Comparison of ENCODE assay signal across 8 mouse cellular contexts in the genomic region with DNA sequence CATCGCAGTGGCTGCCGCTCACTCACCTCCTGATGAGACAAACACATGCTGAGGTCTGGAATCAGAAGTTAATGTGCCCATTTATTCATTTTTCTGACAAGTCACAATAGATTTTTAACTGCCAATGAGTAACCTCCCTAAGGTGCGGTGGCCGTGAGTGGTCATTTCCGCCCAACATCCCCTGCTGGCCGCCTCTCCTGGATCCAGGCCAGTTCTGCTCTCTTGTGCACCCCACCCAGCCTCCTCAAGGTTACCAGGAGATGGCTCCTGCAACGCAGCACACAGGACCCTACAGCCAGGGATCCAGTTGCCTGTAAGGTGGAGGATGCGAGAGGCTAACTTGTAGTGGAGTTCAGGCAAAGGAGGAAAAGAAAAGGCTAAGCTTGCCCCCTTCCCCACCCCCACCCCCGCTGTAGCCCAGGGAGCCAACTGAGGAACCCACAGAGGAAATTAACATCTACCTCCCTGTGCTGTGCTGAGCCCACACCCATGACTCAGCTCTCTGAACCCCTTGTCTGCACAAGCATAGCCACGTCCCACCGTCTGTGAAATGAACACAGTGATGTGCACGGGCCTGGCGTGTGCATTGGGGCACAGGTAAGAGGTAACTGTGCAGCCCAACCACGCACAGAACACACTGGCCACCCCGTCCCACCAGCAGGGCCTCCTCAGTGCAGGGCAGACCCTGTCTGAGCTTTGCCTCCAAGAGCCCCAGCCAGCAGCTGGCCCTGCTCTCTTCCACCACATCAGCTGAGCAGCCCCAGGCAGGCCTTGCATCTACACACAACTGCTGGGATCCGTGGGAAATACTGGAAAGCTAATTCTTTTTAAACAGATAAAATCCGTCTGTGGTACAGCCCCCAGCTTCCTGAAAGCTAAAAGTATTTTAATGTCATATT.
DNase-seq lines count a peak whose midpoint lies in the region; ATAC-seq and TF ChIP-seq lines count a peak whose summit lies in the region.

No protein-coding gene starts in this region.

- no peak overlapping the region for H3K4me3 ChIP-seq in hindbrain, embryonic 13.5 days
- H3K4me3 ChIP-seq in hindbrain, embryonic 14.5 days (replicated peaks; ENCODE audit: low read length) = no peak overlapping the region
- no peak overlapping the region for H3K4me3 ChIP-seq in ES-E14 (ENCODE audit: insufficient read depth in 1 of 2, low read depth in 1 of 2, low read length in 2 of 2, poor library complexity in 1 of 2, severe bottlenecking in 1 of 2)
- no peak overlapping the region for H3K4me3 ChIP-seq in limb, embryonic 14.5 days (replicated peaks; ENCODE audit: low read length)

- H3K4me2 ChIP-seq in hindbrain, embryonic 13.5 days = no peak overlapping the region
- no peak overlapping the region for H3K4me2 ChIP-seq in hindbrain, embryonic 14.5 days (replicated peaks)
- H3K4me2 ChIP-seq in limb, embryonic 14.5 days (replicated peaks; ENCODE audit: low read depth, low read length, severe bottlenecking) = no peak overlapping the region

- peaks cover 19% of the 10 kb centered on the region for H3K36me3 ChIP-seq in hindbrain, embryonic 13.5 days
- H3K36me3 ChIP-seq in hindbrain, embryonic 14.5 days (replicated peaks; ENCODE audit: control insufficient read depth, insufficient read depth) = no peaks in the 10 kb centered on the region; the same call in 1 of the 2 replicates
- H3K36me3 ChIP-seq in ES-E14 (ENCODE audit: control insufficient read depth, insufficient read depth, low read length, poor library complexity, severe bottlenecking) = peaks cover 6% of the 10 kb centered on the region; the same call in 1 of the 2 replicates
- peaks cover 23% of the 10 kb centered on the region for H3K36me3 ChIP-seq in limb, embryonic 14.5 days (ENCODE audit: control insufficient read depth, insufficient read depth, low read length)

- WGBS in hindbrain, embryonic 13.5 days = 71% methylated on average over 17 of the region's 17 CpGs
- 67% methylated on average over 17 of the region's 17 CpGs for WGBS in hindbrain, embryonic 14.5 days
- WGBS in limb, embryonic 14.5 days = 67% methylated on average over 17 of the region's 17 CpGs

- in situ Hi-C loops in ES-E14 (cut with MboI; ENCODE audit: low sequenced_read_pairs in 2 of 2, unreplicated experiment in 2 of 2) = no loop called here

- no peaks in the 10 kb centered on the region for H3K27me3 ChIP-seq in hindbrain, embryonic 13.5 days
- no peaks in the 10 kb centered on the region for H3K27me3 ChIP-seq in hindbrain, embryonic 14.5 days (ENCODE audit: control insufficient read depth, insufficient read depth, low read length)
- H3K27me3 ChIP-seq in limb, embryonic 14.5 days (ENCODE audit: control insufficient read depth, insufficient read depth, low read length) = no peaks in the 10 kb centered on the region

- ATAC-seq in hindbrain, embryonic 13.5 days (ENCODE audit: low FRiP score) = 0 out of 2 replicates have a peak, but pooled peaks have one; percentile 26
- ATAC-seq in hindbrain, embryonic 14.5 days (ENCODE audit: low FRiP score) = no peak
- no peak for ATAC-seq in limb, embryonic 14.5 days (ENCODE audit: low FRiP score, low read depth)

- DNase-seq in hindbrain, embryonic 14.5 days (ENCODE audit: low spot score) = no peak
- DNase-seq in ES-E14 (ENCODE audit: low read depth, low spot score) = no peak
- DNase-seq in heart, adult 18-20 months = peak; percentile 38 to 55
- DNase-seq in limb, embryonic 14.5 days (ENCODE audit: low spot score) = no peak
- DNase-seq in right cerebral cortex, adult 18-20 months = no peak
- DNase-seq in adrenal gland, postnatal 25 days = no peak
- DNase-seq in layer of hippocampus, postnatal 14 days (ENCODE audit: low spot score in 2 of 2) = no peak

- no peaks in the 10 kb centered on the region for H3K9me3 ChIP-seq in hindbrain, embryonic 13.5 days
- H3K9me3 ChIP-seq in hindbrain, embryonic 14.5 days (ENCODE audit: control insufficient read depth, low read length) = no peaks in the 10 kb centered on the region
- no peaks in the 10 kb centered on the region for H3K9me3 ChIP-seq in ES-E14 (ENCODE audit: control insufficient read depth, insufficient read depth, low read depth, low read length)
- H3K9me3 ChIP-seq in limb, embryonic 14.5 days (ENCODE audit: control insufficient read depth, low read length) = no peaks in the 10 kb centered on the region

- H3K27ac ChIP-seq in hindbrain, embryonic 13.5 days = no peak overlapping the region
- no peak overlapping the region for H3K27ac ChIP-seq in hindbrain, embryonic 14.5 days
- H3K27ac ChIP-seq in ES-E14 (ENCODE audit: insufficient read depth, low read depth, low read length, poor library complexity, severe bottlenecking) = no peak overlapping the region
- 0 out of 2 replicates have a peak overlapping the region, but pooled peaks have one; percentile 1 for H3K27ac ChIP-seq in limb, embryonic 14.5 days (replicated peaks; ENCODE audit: low read depth, low read length)

- H3K4me1 ChIP-seq in hindbrain, embryonic 13.5 days (replicated peaks) = peaks cover 21% of the 10 kb centered on the region
- H3K4me1 ChIP-seq in hindbrain, embryonic 14.5 days (replicated peaks; ENCODE audit: control insufficient read depth, insufficient read depth, low read length) = no peaks in the 10 kb centered on the region
- peaks cover 0 to 10% of the 10 kb centered on the region in 2 experiments; a peak in 1 of 4 replicates for H3K4me1 ChIP-seq in ES-E14 (ENCODE audit: control insufficient read depth in 2 of 2, insufficient read depth in 2 of 2, low read length in 2 of 2, poor library complexity in 1 of 2)
- peaks cover 18% of the 10 kb centered on the region; the same call in 1 of the 2 replicates for H3K4me1 ChIP-seq in limb, embryonic 14.5 days (ENCODE audit: control insufficient read depth, insufficient read depth, low read length)

- TF ChIP-seq POLR2A in limb, embryonic 14.5 days (IDR thresholded peaks at IDR 0.05; ENCODE audit: borderline replicate concordance, extremely low read depth, insufficient read depth, insufficient read length) = no peak

- H3K9ac ChIP-seq in hindbrain, embryonic 13.5 days = no peak overlapping the region
- H3K9ac ChIP-seq in hindbrain, embryonic 14.5 days = no peak overlapping the region
- H3K9ac ChIP-seq in ES-E14 (ENCODE audit: insufficient read depth, low read depth, low read length, poor library complexity, severe bottlenecking) = peak overlapping the region; percentile 30
- no peak overlapping the region for H3K9ac ChIP-seq in limb, embryonic 14.5 days (ENCODE audit: low read depth, low read length, severe bottlenecking)

TF ChIP-seq in ES-E14, 5 proteins besides CTCF, POLR2A, EP300 and RAD21:
- TF ChIP-seq HCFC1 (IDR thresholded peaks at IDR 0.05; ENCODE audit: borderline replicate concordance, insufficient read depth, low read length) (no peak), ZC3H11A (IDR thresholded peaks at IDR 0.05; ENCODE audit: borderline replicate concordance, low read depth, low read length) (no peak), CHD2 (IDR thresholded peaks at IDR 0.05; ENCODE audit: low read depth, low read length) (no peak)

Comparison
In these comparisons a context has a peak if more than half of its experiments do, and no peak if none do; other contexts are left out.
1. DNase-seq: peak in heart, adult 18-20 months (2 of 2); none in hindbrain, embryonic 14.5 days (single experiment), ES-E14 (single experiment), limb, embryonic 14.5 days (single experiment), right cerebral cortex, adult 18-20 months (single experiment), adrenal gland, postnatal 25 days (single experiment) and layer of hippocampus, postnatal 14 days (0 of 2).